Mouse (Mus musculus): ENCODE measurements around the gene Dffb.
A peak's percentile ranks its signal among the peaks of the same experiment; 100 is the strongest.
"Not testable (repeated sequence)": the region's sequence is repeated elsewhere in the genome, so short reads cannot be mapped to it uniquely, and the experiment has no call there.

Gene Dffb

DNA sequence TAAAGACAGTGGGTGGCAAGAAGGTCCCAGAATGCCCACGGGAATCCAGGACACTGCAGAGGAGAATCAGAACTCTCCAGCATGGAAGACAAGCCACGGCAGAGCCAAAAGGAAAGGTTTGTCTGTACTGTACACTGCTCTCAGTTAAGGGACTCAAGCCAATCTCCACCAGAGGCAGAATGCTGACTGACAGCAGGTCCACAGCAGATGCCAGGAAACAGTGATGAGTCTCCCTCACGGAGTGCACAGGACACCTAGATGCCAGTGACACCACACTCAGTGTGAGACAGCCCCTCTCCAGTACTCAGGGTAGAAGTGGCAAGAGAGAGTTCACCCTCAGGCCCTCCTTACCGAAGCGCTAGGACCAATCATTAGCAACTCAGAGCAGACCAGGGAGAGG is 8.3 kb downstream of the Dffb start:
- DNase-seq (ENCODE audit: low spot score in 2 of 2), result no peak

DNA sequence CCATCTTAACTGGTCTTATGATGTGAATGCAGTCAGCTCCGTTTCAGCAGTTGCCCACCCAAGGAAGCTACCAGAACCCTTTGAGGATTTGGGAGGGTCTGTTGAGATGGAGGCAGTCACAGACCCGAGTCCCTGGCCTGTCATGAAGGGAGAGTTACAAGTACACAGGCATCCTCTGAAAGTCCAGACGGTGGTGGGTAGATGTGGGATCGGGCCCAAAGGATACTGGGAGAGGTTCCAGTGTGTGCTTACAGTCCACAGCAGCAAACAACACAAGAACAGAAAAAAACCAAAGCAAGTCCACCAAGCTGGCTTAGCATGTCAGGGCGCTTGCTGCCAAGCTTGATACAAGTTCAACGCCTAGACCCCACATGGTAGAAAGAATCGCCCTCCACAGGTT is 12.3 kb downstream of the Dffb start:
- DNase-seq (ENCODE audit: low spot score in 2 of 2), result no peak

DNA sequence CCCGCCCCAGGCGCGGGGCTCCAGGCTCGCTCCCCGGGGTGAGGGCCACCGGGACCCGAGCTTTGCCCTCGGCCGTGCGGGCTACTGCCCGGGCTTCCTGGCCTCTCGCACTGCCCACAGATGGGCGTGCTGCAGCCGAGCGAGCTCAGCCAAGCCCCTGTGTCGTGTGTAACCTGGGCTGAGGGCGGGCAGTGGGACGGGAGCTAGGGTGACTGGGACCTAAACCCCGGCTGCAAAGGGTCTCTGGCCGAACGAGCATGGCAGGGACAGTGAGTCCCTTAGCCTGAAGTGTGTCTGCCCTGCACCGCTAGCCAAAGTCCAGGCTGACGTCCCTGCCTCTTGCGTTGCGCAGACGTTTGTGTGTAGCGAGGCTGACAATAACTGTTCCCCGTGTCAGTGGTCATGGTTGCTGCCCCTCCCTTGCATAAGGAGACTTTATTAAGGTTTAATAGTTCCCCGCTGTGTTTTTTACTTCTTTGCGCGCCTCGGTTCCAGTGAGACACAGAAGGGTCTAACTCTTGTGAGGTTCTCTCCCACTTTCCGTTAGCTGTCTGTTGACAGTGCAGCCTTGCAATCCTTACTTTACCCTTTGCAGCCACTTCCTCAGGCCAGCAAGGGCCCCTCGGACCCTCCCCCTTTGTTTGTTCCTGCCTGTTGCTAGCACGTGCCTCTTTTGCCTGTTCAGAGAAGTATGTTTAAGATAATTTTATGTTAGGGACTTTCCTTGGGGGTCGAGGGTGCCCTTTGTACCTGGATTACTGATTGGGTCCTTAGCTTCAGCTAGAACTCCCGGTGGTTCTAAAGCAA is 17.3 kb downstream of the Dffb start:
- DNase-seq (ENCODE audit: low spot score in 2 of 2), result no peak

DNA sequence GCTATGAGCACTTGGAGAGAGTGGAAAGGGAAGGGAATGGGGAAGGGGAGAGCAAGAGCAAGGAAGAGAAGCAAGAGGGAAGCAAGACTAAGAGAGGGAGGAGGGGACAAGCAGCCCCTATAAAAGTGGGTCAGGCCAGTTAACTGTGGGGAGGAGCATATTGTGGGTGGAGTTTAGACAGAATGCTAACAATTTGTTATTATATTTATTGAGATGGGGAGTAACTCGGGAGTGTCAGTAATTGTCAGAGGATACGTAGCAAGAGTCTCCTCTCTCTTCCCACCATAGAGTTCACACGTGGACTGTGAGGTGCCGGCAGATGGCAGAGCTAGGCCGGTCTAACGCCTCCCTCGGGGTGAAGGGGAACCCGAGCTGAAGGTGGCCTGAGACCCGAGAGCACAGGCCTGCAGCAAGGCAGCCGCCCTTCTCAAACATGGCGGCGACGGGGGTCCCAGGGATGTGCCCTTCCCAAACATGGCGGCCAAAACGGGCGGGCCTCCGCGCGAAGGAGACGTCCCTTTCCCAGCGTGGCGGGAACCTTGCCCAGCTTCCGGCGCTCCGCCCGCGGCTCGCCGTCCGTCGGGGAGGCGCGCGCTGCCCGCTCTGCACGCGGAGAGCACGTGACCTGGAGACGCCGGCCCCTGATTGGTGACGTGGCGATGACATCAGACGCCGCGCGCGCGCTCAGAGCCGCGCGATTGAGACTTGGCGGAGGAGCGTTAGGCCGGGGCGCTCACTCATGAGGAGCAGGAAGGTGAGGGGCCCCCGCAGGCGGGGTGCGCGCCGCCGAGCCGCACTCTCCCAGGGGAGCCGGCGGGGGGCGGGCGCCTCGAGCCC is 18.1 kb downstream of the Dffb start, which contains the start of gene A430005L14Rik:
Gene A430005L14Rik, plus strand, starts transcription at position 669 of the 837 bp plus-strand sequence.
- peak; percentile 97 for DNase-seq (ENCODE audit: low spot score in 2 of 2)

DNA sequence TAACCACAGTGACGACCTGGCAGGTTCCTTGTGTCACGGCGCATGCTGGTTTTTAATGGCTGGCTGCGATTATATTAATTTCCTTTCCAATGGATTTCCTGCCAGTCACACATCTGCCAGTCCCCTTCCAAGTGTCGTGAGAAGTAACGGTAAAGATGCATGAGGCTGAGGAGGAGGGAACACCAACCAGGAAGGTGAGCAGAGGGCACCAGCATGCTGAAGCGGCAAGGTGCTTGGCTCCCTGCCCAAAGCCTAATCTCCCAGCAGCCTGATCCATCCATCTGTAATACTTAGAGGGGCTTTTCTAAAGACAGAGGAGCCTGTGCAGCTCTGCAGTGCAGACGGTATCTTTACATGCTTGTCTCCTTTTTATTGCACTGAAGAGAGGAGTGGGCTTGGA is 19.3 kb downstream of the Dffb start:
- DNase-seq (ENCODE audit: low spot score in 2 of 2), result no peak

DNA sequence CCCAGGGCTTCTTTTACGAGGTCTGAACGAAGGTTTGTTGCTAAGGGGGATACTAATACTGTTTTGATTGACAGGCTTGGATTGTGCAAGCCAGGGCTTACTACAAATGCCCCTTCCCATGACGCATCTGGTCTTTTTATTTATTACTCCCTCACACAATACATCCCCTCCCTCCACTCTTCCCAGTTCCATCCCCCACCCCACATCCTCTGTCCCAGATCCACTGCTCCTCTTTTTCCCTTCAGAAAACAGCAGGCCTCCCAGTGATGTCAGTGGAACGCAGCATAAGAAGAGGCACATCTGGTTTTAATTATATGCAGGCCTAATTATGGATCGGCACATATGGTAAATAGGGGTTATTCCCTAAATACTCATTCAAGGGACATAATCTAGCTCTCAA is 23.2 kb downstream of the Dffb start:
- DNase-seq (ENCODE audit: low spot score in 2 of 2), result no peak

DNA sequence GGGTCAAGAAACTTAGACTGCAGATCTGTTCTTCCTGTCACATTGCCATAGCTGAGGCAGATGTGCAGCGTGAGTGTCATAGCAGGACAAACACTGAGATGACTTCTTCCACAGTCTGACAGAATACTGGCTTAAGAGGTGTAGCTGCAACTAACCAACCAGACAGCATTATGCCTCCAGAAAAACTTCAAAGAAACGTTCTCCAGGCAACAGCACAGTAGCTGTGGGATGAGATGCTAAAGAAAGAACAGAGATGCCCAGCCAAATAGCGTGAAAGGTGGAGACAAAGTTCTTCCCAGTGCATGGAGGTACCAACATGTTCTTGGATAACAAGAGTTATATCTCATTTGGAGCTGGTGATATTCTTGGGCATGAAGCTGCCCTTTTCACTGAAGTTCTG is 23.8 kb downstream of the Dffb start:
- DNase-seq (ENCODE audit: low spot score in 2 of 2), result no peak

DNA sequence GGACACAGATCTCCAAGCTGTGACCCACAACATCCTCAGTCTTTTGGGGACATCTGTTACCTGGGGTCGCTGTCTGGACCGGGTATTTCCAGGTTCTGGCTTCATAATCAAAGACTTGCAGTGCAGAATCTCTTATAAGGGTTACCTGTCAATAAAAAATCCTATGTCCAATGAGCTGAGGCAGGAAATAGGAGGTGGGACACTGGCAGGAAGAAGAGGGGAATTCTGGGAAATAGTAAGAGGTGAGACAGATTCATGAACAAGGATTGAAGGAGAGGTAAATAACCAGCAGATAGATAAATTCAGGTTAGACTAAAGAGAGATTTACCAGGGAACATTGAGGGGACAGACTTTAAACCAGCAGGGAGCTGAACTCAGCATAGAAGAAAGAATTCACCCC is 24.6 kb downstream of the Dffb start:
- DNase-seq (ENCODE audit: low spot score in 2 of 2), result no peak

DNA sequence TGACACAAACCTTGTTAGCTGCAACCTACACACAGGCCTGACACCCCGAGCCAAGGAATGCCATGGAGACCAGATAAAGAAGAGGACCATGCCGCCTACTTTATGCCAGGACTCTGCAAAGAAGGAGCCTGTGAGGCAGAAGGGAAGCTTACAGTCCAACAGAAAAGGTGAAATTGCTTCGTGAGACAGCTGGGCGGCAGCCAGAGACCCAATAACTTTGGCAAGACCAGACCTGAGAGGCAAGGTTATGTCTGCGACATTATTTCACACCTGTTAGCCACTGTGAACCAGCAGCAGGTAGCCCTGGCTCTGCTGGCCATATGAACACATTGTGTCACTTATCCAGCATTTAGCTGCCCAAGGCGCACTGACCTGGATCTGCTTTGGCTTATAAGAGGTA is 29.2 kb downstream of the Dffb start:
- DNase-seq (ENCODE audit: low spot score in 2 of 2), result no peak

DNA sequence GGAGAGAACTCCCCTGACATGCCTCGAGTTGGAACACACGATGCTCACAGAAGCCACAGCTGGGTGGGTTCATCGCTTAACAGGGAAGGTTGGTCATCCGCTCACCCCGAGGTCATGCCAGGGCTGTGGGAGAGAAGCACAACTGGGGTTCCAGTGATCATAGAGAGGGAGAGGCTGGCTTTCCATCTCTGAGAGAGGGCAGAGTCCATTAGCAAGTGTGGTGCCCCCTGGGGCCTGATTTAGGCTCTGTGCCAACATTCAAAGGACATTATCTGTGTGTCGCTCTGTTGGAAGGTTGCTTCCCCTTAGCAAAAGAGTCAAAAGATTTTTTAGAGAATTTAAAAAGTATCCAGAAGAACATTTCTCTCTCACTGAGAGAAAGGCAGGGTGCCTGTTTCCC is 30.7 kb downstream of the Dffb start:
- no peak for DNase-seq (ENCODE audit: low spot score in 2 of 2)

DNA sequence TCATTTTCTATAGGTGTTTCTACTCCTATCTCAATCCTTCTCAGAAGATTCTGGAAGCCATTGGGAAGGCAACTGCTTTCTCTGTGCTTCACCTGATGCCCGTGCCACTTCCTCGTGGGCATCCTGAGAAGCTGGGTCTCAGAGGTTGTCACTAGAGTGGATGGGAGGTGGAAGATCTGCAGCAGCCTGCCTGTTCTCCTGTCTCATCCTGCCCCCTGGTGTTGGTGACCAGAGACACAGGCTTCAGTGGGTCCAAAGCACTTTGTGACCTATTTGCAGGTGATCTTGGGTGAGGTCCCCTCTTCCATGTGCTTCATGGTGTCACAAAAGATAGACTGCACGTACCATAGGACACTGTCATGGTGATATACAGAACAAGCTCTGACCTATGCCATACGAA is 31.7 kb downstream of the Dffb start:
- peak; percentile 29 to 42 for DNase-seq (ENCODE audit: low spot score in 2 of 2)

DNA sequence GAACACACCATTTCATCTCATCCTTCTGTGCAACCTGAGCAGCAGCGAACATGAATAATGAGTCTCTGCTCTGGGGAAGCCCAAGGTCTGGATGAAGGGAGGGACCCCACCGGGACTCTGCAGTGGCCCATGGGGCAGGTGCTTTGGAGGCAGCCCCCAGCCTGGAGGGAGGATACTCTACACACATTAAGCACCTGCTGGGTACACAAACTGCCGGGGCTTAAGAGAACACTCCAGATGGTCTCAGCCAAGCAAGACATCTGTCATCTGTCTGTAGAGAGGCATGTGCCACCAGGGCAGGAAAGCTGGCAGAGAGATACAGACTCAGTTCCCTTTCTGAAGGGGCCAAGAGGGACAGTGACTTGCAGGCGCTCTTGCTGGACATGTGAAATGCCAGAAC is 45.0 kb downstream of the Dffb start:
- DNase-seq (ENCODE audit: low spot score in 2 of 2), result no peak

DNA sequence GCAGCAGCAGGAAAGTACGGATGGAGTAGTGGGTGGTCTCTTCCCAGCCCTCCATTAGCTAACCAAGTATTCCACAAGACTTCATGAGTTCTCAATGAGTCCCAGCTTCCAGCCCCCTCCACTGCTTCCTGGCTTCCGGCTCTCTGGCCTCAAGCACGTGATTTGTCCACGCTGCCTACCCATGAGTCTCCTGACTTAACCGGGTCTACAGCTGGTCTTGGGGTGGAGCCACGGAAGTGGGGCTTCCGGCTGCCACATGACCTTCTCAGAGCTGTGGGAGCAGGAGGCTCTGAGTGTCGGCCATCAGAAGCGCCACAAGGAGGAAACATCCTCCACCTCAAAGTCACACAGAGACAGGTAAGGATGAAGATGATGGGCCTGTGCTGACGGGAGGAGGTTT is 45.5 kb downstream of the Dffb start:
- no peak for DNase-seq (ENCODE audit: low spot score in 2 of 2)

DNA sequence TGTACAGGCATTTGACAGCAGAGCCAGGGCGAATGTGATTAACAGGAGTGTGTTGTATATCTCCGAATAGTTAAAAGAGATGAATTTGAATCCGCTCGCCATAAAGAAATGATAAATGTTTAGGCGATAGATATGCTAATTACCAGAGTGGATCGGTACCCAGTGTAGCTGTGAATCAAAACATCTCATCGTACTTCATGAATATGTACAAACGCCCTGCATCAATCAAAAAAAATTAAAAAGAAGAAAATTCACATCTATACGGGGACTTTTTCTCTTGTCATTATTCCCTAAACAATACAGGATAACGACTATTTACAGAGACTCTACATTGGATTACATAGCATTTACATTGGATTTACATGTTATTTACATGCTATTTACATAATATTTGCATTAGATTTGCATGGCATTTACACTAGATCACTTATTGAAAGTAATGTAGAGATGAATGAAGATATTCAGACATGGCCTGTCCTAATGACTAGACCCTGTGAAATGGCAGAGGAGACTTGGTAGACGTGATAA is 46.1 kb downstream of the Dffb start:
- DNase-seq (ENCODE audit: low spot score in 2 of 2), result no peak

DNA sequence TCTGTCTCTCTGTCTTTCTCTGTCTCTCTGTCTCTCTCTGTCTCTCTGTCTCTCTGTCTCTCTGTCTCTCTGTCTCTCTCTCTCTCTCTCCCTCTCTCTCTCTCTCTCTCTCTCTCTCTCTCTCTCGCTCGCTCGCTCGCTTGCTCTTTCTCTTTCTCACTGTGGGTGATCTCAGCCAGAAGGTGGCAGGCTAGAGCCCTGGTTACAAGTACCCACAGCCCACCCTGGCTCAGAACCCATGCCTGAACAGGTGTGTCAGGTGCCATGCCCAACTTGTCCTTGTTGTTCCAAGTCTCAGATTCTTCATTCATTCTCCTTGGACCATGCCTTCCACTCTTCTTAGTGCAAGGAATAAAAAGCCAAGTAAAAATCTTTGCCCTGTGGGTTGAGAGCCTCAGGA is 52.8 kb downstream of the Dffb start:
- not testable (repeated sequence) for DNase-seq (ENCODE audit: low spot score in 2 of 2)

DNA sequence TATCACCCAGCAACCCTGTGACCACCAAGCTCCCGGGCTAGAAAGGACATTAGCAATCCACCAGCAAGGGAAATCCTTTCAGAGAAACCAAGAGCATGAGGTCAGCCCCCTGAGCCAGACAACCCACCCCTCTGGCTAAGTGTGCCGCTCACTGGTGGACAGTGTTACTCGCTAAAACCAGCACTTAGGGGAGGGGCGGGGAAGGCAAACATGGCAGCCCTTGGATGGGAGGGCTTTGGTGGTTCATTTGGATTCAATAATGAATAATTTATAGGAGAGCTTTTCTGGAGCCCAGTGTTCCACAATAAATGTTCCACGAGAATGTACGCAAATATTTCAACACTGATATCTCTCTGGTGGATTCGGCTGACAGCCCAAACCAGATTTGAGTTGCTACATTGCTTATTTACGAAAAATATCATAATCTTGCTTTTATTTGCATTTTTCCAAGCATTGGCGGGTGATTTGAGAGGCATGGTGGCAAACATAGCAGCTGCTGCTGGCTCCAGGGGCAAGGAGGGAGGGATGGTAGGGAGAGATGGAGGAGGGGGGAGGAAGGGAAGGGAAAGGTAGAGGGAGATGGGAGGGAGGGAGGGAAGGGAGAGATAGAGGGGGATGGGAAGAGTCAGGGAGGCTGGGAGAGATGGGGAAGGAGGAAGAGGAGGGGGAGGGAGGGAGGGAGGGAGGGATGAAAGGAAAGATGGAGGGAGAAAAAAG is 54.3 kb downstream of the Dffb start:
- DNase-seq (ENCODE audit: low spot score in 2 of 2), result no peak

DNA sequence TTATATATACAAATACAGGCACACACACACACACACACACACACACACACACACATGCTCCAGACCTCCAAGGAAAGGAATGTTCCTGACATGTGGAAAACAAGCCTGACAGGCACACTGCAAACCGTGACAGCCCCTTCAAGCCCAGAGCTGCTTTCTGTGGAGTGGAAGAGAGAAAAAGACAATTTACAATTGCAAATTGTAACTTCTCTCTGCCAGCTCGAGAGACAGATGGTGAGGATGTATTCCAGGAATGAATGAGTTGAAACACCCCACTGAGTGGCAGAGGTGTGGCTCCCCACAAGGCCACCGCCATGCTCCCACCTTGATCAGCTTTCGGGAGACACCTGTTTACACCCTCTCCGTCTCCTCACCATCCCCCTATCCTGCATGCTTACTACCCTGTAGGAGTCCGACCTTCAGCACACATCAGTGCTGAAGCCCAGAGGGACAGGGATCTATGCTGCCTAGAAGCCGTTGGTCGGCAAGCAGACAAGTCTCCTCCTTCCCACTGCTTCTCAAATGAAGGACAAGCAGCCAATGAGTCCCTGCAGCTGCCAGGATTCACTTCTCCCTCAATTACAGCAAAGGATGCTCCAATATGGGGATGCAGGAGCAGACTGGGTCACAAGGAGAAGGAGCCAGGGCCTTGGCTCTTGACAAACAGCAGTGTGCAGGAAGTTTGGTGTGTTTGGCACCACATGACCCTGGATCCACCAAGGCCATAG is 57.0 kb downstream of the Dffb start:
- DNase-seq (ENCODE audit: low spot score in 2 of 2), result no peak

Measured in frontal cortex, postnatal 14 days (tissue).